Mouse (Mus musculus) megakaryocyte, adult 5-6 weeks (primary cell): Measurements from ENCODE around the gene Haus8. TPM values are rescaled to one million over a fixed set of nuclear protein-coding genes. Genes with fewer than 3 reads are reported as not detected.
"Not testable (repeated sequence)": the region's sequence is repeated elsewhere in the genome, so short reads cannot be mapped to it uniquely, and the experiment has no call there.

Experiments used
- ATAC-seq: 2 replicates; pipeline ENCODE4 v1.8.0; 2016; ENCODE audit warnings: mild to moderate bottlenecking, inconsistent platforms; ENCODE audit not compliant: poor library complexity, severe bottlenecking
- total RNA-seq, 2 experiments: library from RNA; stranded (forward) in 1 of 2; stranded (reverse) in 1 of 2; fragments of 153-499, 151-499 nt in 1 of 2; fragments of 221-1000, 200-1000 nt in 1 of 2; gene quantifications; 2 replicates each; pipeline versions ENCODE4 v1.2.3 to v1.2.4; 2015 to 2017

Haus8 gene
- total RNA-seq, 2 experiments from 2014 or later, result 39.5 to 91.2 TPM

DNA sequence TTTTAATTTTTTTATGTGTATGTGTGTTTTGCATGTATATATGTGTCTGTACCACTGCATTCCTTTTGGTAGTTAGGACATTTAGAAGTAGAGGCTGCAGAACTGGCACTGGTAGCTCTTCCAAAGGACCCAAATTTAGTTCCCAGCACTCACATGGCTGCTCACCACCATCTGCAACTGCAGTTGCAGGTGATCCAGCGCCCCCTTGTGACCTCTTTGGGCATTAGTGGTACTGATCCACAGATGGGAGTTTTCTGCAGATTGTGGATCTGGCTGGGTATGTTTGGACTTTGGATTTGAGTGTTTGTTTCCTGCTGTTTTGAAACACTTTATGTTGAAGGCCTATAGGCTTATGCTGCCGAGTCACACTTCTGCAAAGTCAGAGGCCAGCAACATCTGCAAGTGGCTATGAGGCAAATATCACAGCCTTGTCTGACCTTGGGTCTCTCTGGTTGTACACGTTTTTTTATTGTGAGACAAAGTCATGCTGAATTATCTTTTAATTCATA, 15.8 kb upstream of the Haus8 start:
- ATAC-seq, result peak; percentile 31

GRCm38 (mm10) chr8:71286223-71286622, 13.5 kb upstream of the Haus8 start:
- peak; percentile 87 for ATAC-seq

GRCm38 (mm10) chr8:71282621-71283020, 9.9 kb upstream of the Haus8 start:
- ATAC-seq, result no peak

DNA sequence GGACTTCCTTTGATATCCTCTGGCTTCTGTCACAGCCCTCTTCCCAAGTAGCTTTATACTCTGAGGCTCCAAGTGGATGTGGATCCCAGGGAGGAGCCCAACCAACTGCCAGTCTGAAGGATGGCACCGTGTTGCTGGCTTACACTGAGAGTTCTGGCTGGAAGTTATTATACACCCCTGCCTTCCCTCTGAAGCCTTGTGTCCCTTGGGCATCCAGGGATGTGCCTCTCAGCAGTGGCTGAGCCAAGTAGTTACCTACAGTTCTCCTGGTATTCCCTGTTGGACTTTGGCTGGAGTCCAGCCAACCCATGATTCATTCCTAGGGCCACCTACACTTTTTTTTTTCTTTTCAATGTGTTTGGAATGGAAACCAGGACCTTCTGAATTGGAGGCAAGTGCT, 9.0 kb upstream of the Haus8 start:
- not testable (repeated sequence) for ATAC-seq

DNA sequence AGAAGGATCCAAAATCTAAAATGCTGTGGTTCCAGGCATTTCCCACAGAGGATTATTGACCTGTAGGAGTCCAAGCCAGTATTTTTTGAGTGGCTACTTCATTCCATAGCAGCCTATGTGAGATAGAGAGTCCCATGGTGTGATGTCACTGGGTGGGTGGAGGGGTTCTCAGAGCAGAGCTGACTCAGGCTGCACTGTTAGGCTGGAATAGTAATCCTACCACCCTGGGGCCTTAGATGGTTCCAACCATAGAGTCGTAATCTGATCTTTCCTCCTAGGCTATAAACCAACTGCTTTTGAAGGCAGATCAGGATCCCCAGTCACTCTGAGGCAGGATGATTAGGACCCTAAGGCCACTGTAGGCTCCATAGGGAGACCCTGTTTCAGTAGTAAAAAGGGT, 6.7 kb upstream of the Haus8 start:
- ATAC-seq, result not testable (repeated sequence)

- no peak for ATAC-seq
Measured at GRCm38 (mm10) chr8:71276166-71276565, 3.4 kb upstream of the Haus8 start.

DNA sequence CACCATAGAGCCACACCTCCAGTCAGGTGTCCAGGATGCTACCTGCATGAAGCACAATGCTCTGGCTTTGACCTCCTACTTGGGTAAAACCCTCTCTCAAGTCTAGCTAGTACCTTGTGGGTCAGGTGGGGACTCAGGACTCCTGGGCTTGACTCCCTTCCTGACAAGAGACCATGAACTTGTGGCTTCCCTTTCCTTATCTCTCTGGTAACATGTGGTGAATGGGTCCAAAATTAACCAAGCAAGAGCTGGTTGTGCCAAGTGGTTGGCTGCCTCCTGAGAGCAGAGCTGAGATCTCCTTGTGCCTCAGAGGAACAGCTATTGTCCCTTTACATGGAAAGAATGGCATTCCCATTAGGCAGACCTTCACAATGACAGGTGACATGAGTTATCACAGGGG, 1.7 kb upstream of the Haus8 start:
- no peak for ATAC-seq

- peak; percentile 22 for ATAC-seq
Measured at GRCm38 (mm10) chr8:71273151-71273510, 397 bp upstream of the Haus8 start.

DNA sequence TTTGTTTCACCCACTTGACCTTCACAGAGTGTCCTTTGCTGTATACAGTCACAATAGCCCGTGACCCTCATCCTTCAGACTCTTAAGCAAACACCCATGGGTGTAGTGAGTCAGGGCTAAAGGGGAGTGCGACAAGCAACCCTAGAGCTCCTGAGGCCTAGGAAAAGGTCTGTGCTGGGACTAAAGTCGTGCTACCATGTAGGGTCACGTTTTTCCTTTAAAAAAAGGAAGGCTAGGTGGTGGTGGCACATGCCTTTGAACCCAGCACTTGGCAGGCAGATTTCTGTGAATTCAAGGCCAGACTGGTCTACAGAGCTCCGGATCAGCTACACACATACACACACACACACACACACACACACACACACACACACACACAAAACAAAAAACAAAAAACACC, 1.1 kb downstream of the Haus8 start:
- no peak for ATAC-seq

DNA sequence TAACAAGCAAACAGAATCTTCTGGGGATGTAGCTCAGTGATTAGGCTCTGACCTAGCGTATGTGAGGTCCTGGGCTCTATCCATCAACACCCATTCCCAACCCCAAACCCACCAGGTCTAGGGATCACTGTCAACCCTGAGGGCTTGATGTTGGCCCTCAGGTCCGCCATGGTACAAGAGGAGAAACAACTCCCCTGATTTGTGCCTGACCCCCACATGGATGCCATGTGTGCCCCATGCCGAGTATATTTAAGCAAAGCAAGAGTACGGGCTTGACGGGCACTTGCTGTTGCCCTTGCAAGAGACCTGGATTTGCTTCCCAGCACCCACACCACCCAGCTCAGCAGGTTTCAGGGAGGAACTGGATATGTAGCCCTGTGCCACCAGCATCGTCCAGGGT, 4.4 kb downstream of the Haus8 start:
- not testable (repeated sequence) for ATAC-seq

GRCm38 (mm10) chr8:71267690-71268089, 5.0 kb downstream of the Haus8 start:
- ATAC-seq, result no peak

DNA sequence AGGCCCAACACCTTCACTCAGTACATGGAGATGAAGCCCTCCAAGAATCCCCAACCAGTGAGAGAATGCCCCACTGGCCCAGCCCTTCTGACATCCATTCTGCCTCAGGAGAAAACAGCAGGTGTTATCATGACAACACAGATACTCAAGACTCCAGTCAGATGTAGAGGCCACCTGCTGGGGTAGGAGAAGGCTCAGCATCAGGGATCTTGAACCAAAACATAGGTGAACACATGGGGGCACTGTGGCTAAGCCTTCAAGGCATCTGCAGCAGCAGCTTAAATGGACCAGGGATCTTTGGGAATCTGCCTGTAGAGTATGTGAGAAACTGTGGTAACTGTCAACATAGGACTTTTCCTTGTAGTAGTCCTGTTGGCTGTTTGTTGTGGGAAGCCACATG, 11.5 kb downstream of the Haus8 start:
- ATAC-seq, result no peak

GRCm38 (mm10) chr8:71256545-71257232, 16.0 kb downstream of the Haus8 start:
- no peak for ATAC-seq

DNA sequence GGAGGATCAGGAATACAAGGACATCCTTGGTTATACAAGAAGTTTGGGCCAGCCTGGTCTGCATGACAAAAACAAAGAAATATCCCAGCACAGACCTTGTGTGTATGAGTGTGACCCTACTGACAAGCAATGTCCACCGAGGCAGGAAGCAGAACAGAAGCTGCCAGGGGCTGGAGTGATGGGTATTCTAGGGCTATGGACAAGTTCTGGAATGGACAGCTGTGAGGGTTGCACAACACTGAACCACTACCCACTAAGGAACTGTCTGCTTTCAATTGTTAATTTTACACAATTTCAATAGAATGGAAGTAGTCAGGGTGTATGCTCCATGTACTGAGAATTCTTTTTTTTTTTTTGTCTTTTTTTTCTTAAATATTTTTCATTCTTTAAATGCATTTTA, 24.5 kb downstream of the Haus8 start:
- peak; percentile 52 for ATAC-seq

GRCm38 (mm10) chr8:71242757-71243156, 30.0 kb downstream of the Haus8 start:
- no peak for ATAC-seq

DNA sequence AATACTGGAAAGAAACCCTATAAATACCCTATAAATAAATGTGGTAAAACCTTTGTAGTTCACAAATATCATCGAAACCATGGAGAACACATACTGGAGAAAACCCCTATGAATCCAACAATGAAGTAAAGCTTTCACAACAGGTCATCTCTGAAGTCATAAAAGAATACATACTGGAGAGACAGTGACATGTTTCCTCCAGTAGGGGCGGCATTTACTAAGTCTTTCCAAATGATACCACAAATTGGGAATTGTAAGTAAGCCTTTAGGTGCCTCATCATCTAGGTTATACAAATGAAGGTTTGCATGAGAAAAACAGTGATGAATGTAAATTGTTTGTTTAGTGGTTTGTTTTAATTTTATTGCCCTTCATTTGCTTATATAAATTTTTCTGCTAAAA, 48.2 kb downstream of the Haus8 start:
- no peak for ATAC-seq

GRCm38 (mm10) chr8:71214266-71214665, 58.5 kb downstream of the Haus8 start:
- not testable (repeated sequence) for ATAC-seq

DNA sequence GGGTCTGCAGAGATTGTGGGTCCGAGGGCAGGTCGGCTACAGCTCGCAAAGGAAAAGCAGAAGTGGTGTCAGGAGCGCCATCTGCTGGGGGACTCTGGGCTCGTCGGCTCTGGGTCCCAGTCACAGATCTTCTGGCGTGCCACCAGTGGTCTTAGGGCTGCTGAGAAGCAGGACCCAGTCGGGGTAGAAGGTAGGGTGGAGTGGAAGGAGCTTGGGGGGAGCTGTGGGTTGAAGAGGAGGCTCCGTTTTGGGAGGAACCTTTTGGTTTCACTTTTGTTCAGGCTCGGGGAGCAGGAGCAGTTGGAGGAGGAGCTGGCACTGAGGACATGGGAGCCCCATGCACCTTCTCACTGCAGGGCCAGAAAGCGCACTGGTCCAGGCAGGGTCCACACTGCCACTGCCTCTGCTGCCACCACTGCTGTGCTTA, 67.2 kb downstream of the Haus8 start:
- peak; percentile 92 for ATAC-seq

Other genes starting within 250 kb of the Haus8 start
- 57.1 and 60.8 TPM in 2 replicates for gene Myo9b, start 220 bp downstream of the Haus8 start, total RNA-seq (2015)
- 61.7 and 71.4 TPM in 2 replicates for gene Myo9b, start 220 bp downstream of the Haus8 start, total RNA-seq (2017)
- gene Use1, start 93.9 kb upstream of the Haus8 start, total RNA-seq (2015), result 124 and 135 TPM in 2 replicates
- gene Use1, start 93.9 kb upstream of the Haus8 start, total RNA-seq (2017), result 167 and 180 TPM in 2 replicates
- gene Ocel1, start 98.4 kb upstream of the Haus8 start, total RNA-seq (2015), result 8.7 and 8.9 TPM in 2 replicates
- gene Ocel1, start 98.4 kb upstream of the Haus8 start, total RNA-seq (2017), result 16.2 and 18.5 TPM in 2 replicates
- gene Nr2f6, start 109.0 kb upstream of the Haus8 start, total RNA-seq (2015), result 8.2 and 13.8 TPM in 2 replicates
- 6.9 and 9.1 TPM in 2 replicates for gene Nr2f6, start 109.0 kb upstream of the Haus8 start, total RNA-seq (2017)
- not detected in 2 replicates for gene Ushbp1, start 122.9 kb upstream of the Haus8 start, total RNA-seq (2015)
- gene Ushbp1, start 122.9 kb upstream of the Haus8 start, total RNA-seq (2017), result not detected in 2 replicates
- 62.0 and 66.6 TPM in 2 replicates for gene Babam1, start 123.9 kb upstream of the Haus8 start, total RNA-seq (2015)
- 108 and 110 TPM in 2 replicates for gene Babam1, start 123.9 kb upstream of the Haus8 start, total RNA-seq (2017)
- 14.4 TPM in 2 replicates for gene Ankle1, start 133.1 kb upstream of the Haus8 start, total RNA-seq (2015)
- gene Ankle1, start 133.1 kb upstream of the Haus8 start, total RNA-seq (2017), result 13.5 and 16.1 TPM in 2 replicates
- gene Abhd8, start 190.7 kb upstream of the Haus8 start, total RNA-seq (2015), result 2.4 and 3.1 TPM in 2 replicates
- 5.8 and 7.4 TPM in 2 replicates for gene Abhd8, start 190.7 kb upstream of the Haus8 start, total RNA-seq (2017)
- gene Mrpl34, start 192.0 kb upstream of the Haus8 start, total RNA-seq (2015), result 31.6 and 40.1 TPM in 2 replicates
- 33.5 and 36.1 TPM in 2 replicates for gene Mrpl34, start 192.0 kb upstream of the Haus8 start, total RNA-seq (2017)
- 39.1 and 44.0 TPM in 2 replicates for gene Dda1, start 196.3 kb upstream of the Haus8 start, total RNA-seq (2015)
- gene Dda1, start 196.3 kb upstream of the Haus8 start, total RNA-seq (2017), result 14.2 and 26.3 TPM in 2 replicates
- gene Ano8, start 213.0 kb upstream of the Haus8 start, total RNA-seq (2015), result 0.47 and 1.5 TPM in 2 replicates
- 3.0 and 4.2 TPM in 2 replicates for gene Ano8, start 213.0 kb upstream of the Haus8 start, total RNA-seq (2017)
- gene Gtpbp3, start 215.2 kb upstream of the Haus8 start, total RNA-seq (2015), result 3.4 and 3.7 TPM in 2 replicates
- 12.1 and 14.2 TPM in 2 replicates for gene Gtpbp3, start 215.2 kb upstream of the Haus8 start, total RNA-seq (2017)
- gene Plvap, start 238.8 kb upstream of the Haus8 start, total RNA-seq (2015), result 0.11 and 0.25 TPM in 2 replicates
- gene Plvap, start 238.8 kb upstream of the Haus8 start, total RNA-seq (2017), result 0.22 and 0.28 TPM in 2 replicates